Mouse (Mus musculus) heart, embryonic 13.5 days (tissue): Measurements from ENCODE around the gene Dmgdh. TPM values are rescaled to one million over a fixed set of nuclear protein-coding genes. Genes with fewer than 3 reads are reported as not detected.
A peak's percentile ranks its signal among the peaks of the same experiment; 100 is the strongest.

Experiments
- ATAC-seq: fragments of 200-750 bp; cut with Nextera tagmentation; 2 replicates; pipeline ENCODE4 v1.8.0; 2017; ENCODE audit warnings: moderate TSS enrichment; ENCODE audit not compliant: insufficient number of reproducible peaks, low FRiP score, low TSS enrichment; ENCODE audit errors: extremely low read depth
- H3K27ac ChIP-seq: fragments of 300-500 bp; sonication (generic); replicated peaks from 2 replicates; pipeline ENCODE4 v1.5.1; 2015; ENCODE audit warnings: moderate library complexity, mild to moderate bottlenecking, inconsistent platforms
- H3K27me3 ChIP-seq: fragments of 300-500 bp; sonication (generic); replicated peaks from 2 replicates; pipeline ENCODE4 v1.6.1; 2015; ENCODE audit warnings: mild to moderate bottlenecking, inconsistent platforms
- H3K36me3 ChIP-seq: fragments of 300-500 bp; sonication (generic); 2 replicates; pipeline ENCODE4 v1.6.1; 2015; ENCODE audit warnings: mild to moderate bottlenecking, inconsistent platforms
- H3K4me1 ChIP-seq: fragments of 300-500 bp; sonication (generic); 2 replicates; pipeline ENCODE4 v1.6.1; 2015; ENCODE audit warnings: inconsistent platforms
- H3K4me2 ChIP-seq: fragments of 300-500 bp; sonication (generic); 2 replicates; pipeline ENCODE4 v1.6.1; 2015; ENCODE audit warnings: inconsistent platforms, mild to moderate bottlenecking, moderate library complexity
- H3K4me3 ChIP-seq: fragments of 300-500 bp; sonication (generic); 2 replicates; pipeline ENCODE4 v1.5.1; 2015; ENCODE audit warnings: moderate library complexity, mild to moderate bottlenecking, inconsistent platforms
- H3K9ac ChIP-seq: fragments of 300-500 bp; sonication (generic); 2 replicates; pipeline ENCODE4 v1.6.1; 2015; ENCODE audit warnings: inconsistent platforms, mild to moderate bottlenecking, moderate library complexity
- H3K9me3 ChIP-seq: fragments of 300-500 bp; sonication (generic); 2 replicates; pipeline ENCODE4 v1.6.1; 2016; ENCODE audit warnings: inconsistent platforms
- WGBS: fragments of 180-500 bp; shearing (Covaris S2); methylation state at CpG from one replicate; pipeline ENCODE4 v1.1.7; 2015; ENCODE audit warnings: mixed read lengths; 5-methylcytosine and 5-hydroxymethylcytosine counted together
- polyA plus RNA-seq: library from polyadenylated mRNA; unstranded; fragments of >200 nt; fragmentation: Nextera tagmentation; extraction: Ambion mirVana; gene quantifications from 2 replicates; pipeline ENCODE4 v1.2.1, GENCODE M21; 2015

Dmgdh gene
- polyA plus RNA-seq, 1 experiment from 2014 or later: 0.08 TPM

GRCm38 (mm10) chr13:93711226-93711625 lies 37.0 kb downstream of the Dmgdh start:
- H3K4me1 ChIP-seq: no peaks in the 10 kb centered on the region
- 81% methylated on average over 4 of the region's 4 CpGs for WGBS
- no peak for ATAC-seq

DNA sequence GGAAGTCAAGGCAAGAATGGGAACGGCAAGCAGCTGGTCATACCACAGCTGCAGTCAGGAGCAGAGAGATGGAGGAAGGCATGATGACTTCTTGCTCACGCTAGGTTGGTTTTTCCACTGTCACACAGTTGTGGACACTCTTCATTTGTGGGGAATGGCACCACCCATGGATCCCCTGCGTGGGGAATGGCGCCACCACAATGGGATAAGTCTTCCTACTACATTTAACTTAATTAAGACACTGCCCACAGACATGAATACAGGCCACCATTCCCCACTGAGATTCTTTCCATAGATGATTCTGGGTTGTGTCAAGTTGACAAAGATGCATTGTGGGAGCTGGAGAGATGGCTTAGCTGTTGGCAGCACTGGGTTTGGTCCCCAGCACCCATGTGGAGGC lies 38.1 kb downstream of the Dmgdh start:
- H3K4me2 ChIP-seq: no peak overlapping the region
- no peak overlapping the region for H3K4me3 ChIP-seq
- no peak overlapping the region for H3K9ac ChIP-seq
- H3K4me1 ChIP-seq: no peaks in the 10 kb centered on the region
- no peaks in the 10 kb centered on the region for H3K9me3 ChIP-seq
- H3K36me3 ChIP-seq: no peaks in the 10 kb centered on the region
- H3K27me3 ChIP-seq: no peaks in the 10 kb centered on the region
- H3K27ac ChIP-seq: no peak overlapping the region
- WGBS: 80% methylated on average over 4 of the region's 4 CpGs
- no peak for ATAC-seq

More at GRCm38 (mm10) chr13:93711226-93711625, 37.0 kb downstream of the Dmgdh start:
- H3K27me3 ChIP-seq: no peaks in the 10 kb centered on the region
- H3K4me2 ChIP-seq: no peak overlapping the region
- no peak overlapping the region for H3K4me3 ChIP-seq
- H3K9ac ChIP-seq: no peak overlapping the region
- no peaks in the 10 kb centered on the region for H3K9me3 ChIP-seq
- no peak overlapping the region for H3K27ac ChIP-seq
- H3K36me3 ChIP-seq: no peaks in the 10 kb centered on the region

DNA sequence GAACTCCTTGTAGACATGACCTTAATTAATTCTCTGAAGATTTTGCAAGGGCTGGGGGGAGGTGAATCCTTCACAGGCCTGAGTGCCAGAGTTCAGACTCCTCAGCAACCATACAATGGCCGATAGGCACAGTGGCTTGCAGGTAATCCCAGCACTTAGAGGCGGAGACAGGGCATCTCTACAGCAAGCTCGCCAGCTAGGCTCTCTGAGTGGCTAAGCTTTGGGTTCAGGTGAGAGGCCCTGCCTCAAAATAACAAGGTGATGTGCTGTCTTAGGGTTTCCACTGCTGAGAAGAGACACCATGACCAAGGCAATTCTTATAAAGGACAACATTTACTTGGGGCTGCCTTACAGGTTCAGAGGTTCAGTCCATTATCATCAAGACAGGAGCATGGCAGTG lies 39.6 kb downstream of the Dmgdh start:
- Histone ChIP-seq H3K27me3 (no peaks in the 10 kb centered on the region), H3K4me2 (no peak overlapping the region), H3K4me1 (no peaks in the 10 kb centered on the region), H3K4me3 (no peak overlapping the region), H3K9ac (no peak overlapping the region), H3K9me3 (no peaks in the 10 kb centered on the region), H3K36me3 (no peaks in the 10 kb centered on the region), H3K27ac (no peak overlapping the region)
- ATAC-seq: no peak
- 80% methylated on average over 3 of the region's 3 CpGs for WGBS

DNA sequence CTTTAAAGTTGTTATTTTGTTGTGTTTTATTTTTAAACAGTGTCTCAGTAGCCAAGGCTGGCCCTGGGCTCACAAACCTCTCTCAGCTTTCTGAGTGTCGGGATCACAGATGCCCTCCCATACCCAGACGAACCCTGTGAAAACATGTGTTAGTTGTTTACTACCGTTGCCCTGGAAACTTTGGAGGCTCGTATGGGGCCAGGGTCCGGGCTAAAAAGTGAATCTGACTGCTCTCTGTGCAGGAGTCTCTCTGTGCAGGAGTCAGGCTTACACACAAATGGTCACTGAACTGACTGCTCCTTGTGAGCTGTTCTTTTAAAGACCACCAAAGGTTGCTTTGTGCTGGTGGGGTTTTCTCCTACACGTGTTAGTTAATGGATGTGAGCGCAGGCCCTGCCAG lies 42.9 kb downstream of the Dmgdh start:
- H3K9ac ChIP-seq: no peak overlapping the region
- H3K4me3 ChIP-seq: no peak overlapping the region
- H3K27me3 ChIP-seq: no peaks in the 10 kb centered on the region; the same call in 1 of the 2 replicates
- no peak overlapping the region for H3K4me2 ChIP-seq
- no peak overlapping the region for H3K27ac ChIP-seq
- no peak for ATAC-seq
- no peaks in the 10 kb centered on the region for H3K9me3 ChIP-seq
- H3K4me1 ChIP-seq: no peaks in the 10 kb centered on the region
- WGBS: 55% methylated on average over 7 of the region's 7 CpGs
- no peaks in the 10 kb centered on the region for H3K36me3 ChIP-seq

DNA sequence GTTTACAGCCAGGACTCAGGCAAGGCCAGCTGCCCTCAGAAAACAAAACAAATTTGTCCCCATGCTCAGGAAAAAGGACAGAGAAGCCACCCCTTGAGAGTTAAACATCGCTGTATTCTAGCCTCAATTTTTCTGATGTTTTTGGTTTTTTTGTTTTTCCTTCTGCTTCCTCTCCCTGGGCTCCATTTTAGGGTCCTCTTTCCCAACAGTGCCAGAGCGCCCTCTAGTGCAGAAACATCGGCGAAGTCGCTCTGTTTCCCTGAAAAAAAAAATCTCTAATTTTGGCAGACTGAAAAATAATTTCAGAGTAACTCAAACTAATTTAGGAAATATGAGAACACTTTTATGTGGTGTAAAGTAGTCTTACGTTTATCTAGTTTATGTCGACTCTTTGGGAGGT lies 44.7 kb downstream of the Dmgdh start:
- Histone ChIP-seq H3K27ac (no peak overlapping the region), H3K9me3 (no peaks in the 10 kb centered on the region), H3K4me1 (no peaks in the 10 kb centered on the region), H3K9ac (0 out of 2 replicates have a peak overlapping the region, but pooled peaks have one; percentile 34), H3K36me3 (no peaks in the 10 kb centered on the region), H3K4me3 (no peak overlapping the region), H3K4me2 (peak overlapping the region; percentile 26), H3K27me3 (no peaks in the 10 kb centered on the region; the same call in 1 of the 2 replicates)
- ATAC-seq: no peak
- whole genome bisulfite sequencing: 4% methylated on average over 7 of the region's 7 CpGs

DNA sequence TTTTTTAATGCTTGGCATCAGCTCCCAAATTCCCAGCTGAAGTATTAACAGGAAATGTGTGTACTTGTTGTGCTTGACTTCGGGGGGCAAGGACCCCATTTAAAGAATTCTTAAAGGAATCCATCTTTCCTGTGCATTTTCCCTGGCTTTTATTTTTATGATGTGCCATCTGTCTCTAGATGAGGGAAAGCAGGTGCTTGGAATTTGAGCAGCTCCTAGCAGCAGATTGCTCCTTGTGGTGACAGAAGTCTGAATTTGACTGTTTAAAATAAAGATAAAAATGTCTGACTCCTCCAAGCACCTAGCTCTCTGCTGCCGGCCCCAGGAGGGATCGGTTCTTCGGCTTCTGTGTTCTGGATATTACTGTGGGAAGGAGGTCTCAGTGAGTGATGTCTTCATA lies 47.7 kb downstream of the Dmgdh start:
- no peak overlapping the region for H3K4me3 ChIP-seq
- 69% methylated on average over 4 of the region's 4 CpGs for WGBS

GRCm38 (mm10) chr13:93723455-93723854 lies 49.2 kb downstream of the Dmgdh start:
- no peaks in the 10 kb centered on the region for H3K4me1 ChIP-seq
- no peak overlapping the region for H3K27ac ChIP-seq
- no peaks in the 10 kb centered on the region for H3K36me3 ChIP-seq
- no peaks in the 10 kb centered on the region; the same call in 1 of the 2 replicates for H3K27me3 ChIP-seq
- no peak overlapping the region for H3K4me3 ChIP-seq
- WGBS: 75% methylated on average over 3 of the region's 3 CpGs
- ATAC-seq: no peak
- no peaks in the 10 kb centered on the region for H3K9me3 ChIP-seq
- H3K4me2 ChIP-seq: no peak overlapping the region
- H3K9ac ChIP-seq: no peak overlapping the region

More for the DNA sequence above, 47.7 kb downstream of the Dmgdh start:
- Histone ChIP-seq H3K9ac (no peak overlapping the region), H3K4me1 (no peaks in the 10 kb centered on the region), H3K4me2 (no peak overlapping the region), H3K36me3 (no peaks in the 10 kb centered on the region), H3K27ac (no peak overlapping the region), H3K27me3 (no peaks in the 10 kb centered on the region; the same call in 1 of the 2 replicates), H3K9me3 (no peaks in the 10 kb centered on the region)
- no peak for ATAC-seq

GRCm38 (mm10) chr13:93724206-93724605 lies 50.0 kb downstream of the Dmgdh start:
- WGBS: 25% methylated on average over 2 of the region's 2 CpGs

DNA sequence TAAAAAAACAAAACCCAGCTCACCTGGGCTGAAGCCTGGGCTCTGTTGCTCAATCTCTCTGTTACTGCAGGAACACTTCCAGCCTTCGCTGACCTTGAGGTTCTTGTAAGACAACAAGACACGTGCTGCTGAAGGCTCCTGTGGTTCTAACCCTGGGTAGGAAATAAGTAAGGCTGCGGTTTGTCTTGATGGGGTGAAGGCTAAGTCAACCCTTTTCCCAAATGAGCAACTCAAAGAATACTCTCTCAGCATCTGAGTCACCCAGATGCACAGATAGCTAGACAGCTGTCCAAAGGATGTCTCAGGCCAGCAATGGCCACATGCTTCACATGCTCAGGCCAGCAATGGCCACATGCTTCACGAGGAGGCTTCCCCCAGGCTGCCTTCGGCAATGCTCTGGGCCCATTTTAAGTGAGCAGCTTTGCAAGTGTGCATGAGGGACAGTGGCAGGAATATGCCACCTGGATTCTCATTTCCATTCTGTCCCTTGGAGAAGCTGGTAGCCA lies 61.0 kb downstream of the Dmgdh start:
- 74% methylated on average over 5 of the region's 5 CpGs for whole genome bisulfite sequencing
- Histone ChIP-seq H3K27ac (no peak overlapping the region), H3K4me1 (no peaks in the 10 kb centered on the region), H3K9ac (no peak overlapping the region), H3K27me3 (no peaks in the 10 kb centered on the region), H3K4me2 (no peak overlapping the region), H3K4me3 (no peak overlapping the region), H3K9me3 (peaks cover 3% of the 10 kb centered on the region; the same call in 1 of the 2 replicates), H3K36me3 (no peaks in the 10 kb centered on the region)
- ATAC-seq: no peak

More at GRCm38 (mm10) chr13:93724206-93724605, 50.0 kb downstream of the Dmgdh start:
- no peak overlapping the region for H3K9ac ChIP-seq
- H3K27ac ChIP-seq: no peak overlapping the region
- H3K9me3 ChIP-seq: no peaks in the 10 kb centered on the region
- no peak overlapping the region for H3K4me3 ChIP-seq
- no peak for ATAC-seq
- H3K4me1 ChIP-seq: no peaks in the 10 kb centered on the region
- no peaks in the 10 kb centered on the region; the same call in 1 of the 2 replicates for H3K27me3 ChIP-seq
- no peak overlapping the region for H3K4me2 ChIP-seq
- no peaks in the 10 kb centered on the region for H3K36me3 ChIP-seq

GRCm38 (mm10) chr13:93744118-93744517 lies 69.9 kb downstream of the Dmgdh start:
- Histone ChIP-seq H3K4me1 (no peaks in the 10 kb centered on the region), H3K36me3 (no peaks in the 10 kb centered on the region), H3K27ac (no peak overlapping the region), H3K9me3 (no peaks in the 10 kb centered on the region), H3K4me2 (no peak overlapping the region), H3K27me3 (no peaks in the 10 kb centered on the region), H3K4me3 (no peak overlapping the region), H3K9ac (no peak overlapping the region)
- no peak for ATAC-seq
- 45% methylated on average over 8 of the region's 8 CpGs for WGBS

- H3K4me1 ChIP-seq: peaks cover 10% of the 10 kb centered on the region
- H3K36me3 ChIP-seq: no peaks in the 10 kb centered on the region
- H3K9ac ChIP-seq: no peak overlapping the region
- 69% methylated on average over 14 of the region's 14 CpGs for WGBS
- H3K4me2 ChIP-seq: no peak overlapping the region
- no peaks in the 10 kb centered on the region for H3K9me3 ChIP-seq
- no peak overlapping the region for H3K27ac ChIP-seq
- no peak overlapping the region for H3K4me3 ChIP-seq
- ATAC-seq: no peak
- no peaks in the 10 kb centered on the region for H3K27me3 ChIP-seq
These were observed 78.6 kb downstream of the Dmgdh start for GRCm38 (mm10) chr13:93752597-93753400.

GRCm38 (mm10) chr13:93755084-93755483 lies 80.9 kb downstream of the Dmgdh start:
- no peak overlapping the region for H3K27ac ChIP-seq
- no peak overlapping the region for H3K4me3 ChIP-seq
- no peak overlapping the region for H3K9ac ChIP-seq
- no peak for ATAC-seq
- H3K9me3 ChIP-seq: no peaks in the 10 kb centered on the region
- WGBS: 82% methylated on average over 4 of the region's 4 CpGs
- no peak overlapping the region for H3K4me2 ChIP-seq
- H3K27me3 ChIP-seq: no peaks in the 10 kb centered on the region
- H3K4me1 ChIP-seq: peaks cover 5% of the 10 kb centered on the region; the same call in 1 of the 2 replicates
- no peaks in the 10 kb centered on the region for H3K36me3 ChIP-seq
